Mouse (Mus musculus) heart, embryonic 10.5 days (tissue): Measurements from ENCODE around the gene Zw10. TPM values are rescaled to one million over a fixed set of nuclear protein-coding genes. Genes with fewer than 3 reads are reported as not detected.

ENCODE experiments used
- DNase-seq: peaks from one replicate; pipeline ENCODE4 v3.0.0-alpha.2; 2017; ENCODE audit warnings: low spot score
- H3K27ac ChIP-seq: fragments of 300-500 bp; sonication (generic); 2 replicates; pipeline ENCODE4 v1.5.1; 2016; ENCODE audit warnings: mild to moderate bottlenecking
- H3K27me3 ChIP-seq: fragments of 300-500 bp; sonication (generic); 2 replicates; pipeline ENCODE4 v1.6.1; 2016; ENCODE audit warnings: mild to moderate bottlenecking; ENCODE audit not compliant: poor library complexity, insufficient read depth, severe bottlenecking
- H3K36me3 ChIP-seq: fragments of 300-500 bp; sonication (generic); 2 replicates; pipeline ENCODE4 v1.6.1; 2016; ENCODE audit warnings: mild to moderate bottlenecking, moderate library complexity
- H3K4me1 ChIP-seq: fragments of 300-500 bp; sonication (generic); 2 replicates; pipeline ENCODE4 v1.6.1; 2016; ENCODE audit warnings: mild to moderate bottlenecking
- H3K4me3 ChIP-seq: fragments of 300-500 bp; sonication (generic); 2 replicates; pipeline ENCODE4 v1.5.1; 2016; ENCODE audit warnings: mild to moderate bottlenecking, moderate library complexity
- H3K9me3 ChIP-seq: fragments of 300-500 bp; sonication (generic); 2 replicates; pipeline ENCODE4 v1.6.1; 2016; ENCODE audit warnings: mild to moderate bottlenecking, moderate library complexity
- WGBS: fragments of 180-500 bp; shearing (Covaris S2); methylation state at CpG from one replicate; pipeline ENCODE4 v1.1.7; 2016; 5-methylcytosine and 5-hydroxymethylcytosine counted together
- polyA plus RNA-seq: library from polyadenylated mRNA; unstranded; fragments of >200 nt; fragmentation: Nextera tagmentation; extraction: Ambion mirVana; gene quantifications from 2 replicates; pipeline ENCODE4 v1.2.1, GENCODE M21; 2016

The Zw10 gene
- 33.4 and 37.7 TPM in 2 replicates for polyA plus RNA-seq

- Histone ChIP-seq H3K4me3 (peak within 1 kb of the TSS; percentile 85), H3K27me3 (no peaks in the 10 kb centered on the region), H3K4me1 (peaks cover 6% of the 10 kb centered on the region; the same call in 1 of the 2 replicates), H3K36me3 (peaks cover 23% of the 10 kb centered on the region), H3K9me3 (no peaks in the 10 kb centered on the region), H3K27ac (peak within 1 kb of the TSS; percentile 92)
- under 1% methylated on average over 53 of the region's 53 CpGs for WGBS
- DNase-seq: peak; percentile 98
These were observed at the start of gene Zw10 for GRCm38 (mm10) chr9:49055333-49056205. Zw10 (plus strand) TSS chr9:49055613.

GRCm38 (mm10) chr9:49015824-49016223 is 39.6 kb upstream of the Zw10 start:
- H3K27ac ChIP-seq: no peak overlapping the region
- DNase-seq: no peak
- no peak overlapping the region for H3K4me3 ChIP-seq
- H3K27me3 ChIP-seq: no peaks in the 10 kb centered on the region
- H3K4me1 ChIP-seq: no peaks in the 10 kb centered on the region
- peaks cover 92% of the 10 kb centered on the region for H3K36me3 ChIP-seq
- H3K9me3 ChIP-seq: no peaks in the 10 kb centered on the region
- WGBS: 82% methylated on average over 7 of the region's 7 CpGs

GRCm38 (mm10) chr9:49021289-49021688 is 34.1 kb upstream of the Zw10 start:
- 89% methylated on average over 5 of the region's 5 CpGs for WGBS
- DNase-seq: no peak
- no peak overlapping the region for H3K4me3 ChIP-seq
- H3K4me1 ChIP-seq: no peaks in the 10 kb centered on the region
- no peak overlapping the region for H3K27ac ChIP-seq
- no peaks in the 10 kb centered on the region for H3K9me3 ChIP-seq
- peaks cover 69% of the 10 kb centered on the region for H3K36me3 ChIP-seq
- no peaks in the 10 kb centered on the region for H3K27me3 ChIP-seq

GRCm38 (mm10) chr9:49023956-49024355 is 31.5 kb upstream of the Zw10 start:
- Histone ChIP-seq H3K9me3 (no peaks in the 10 kb centered on the region), H3K4me1 (no peaks in the 10 kb centered on the region), H3K27ac (no peak overlapping the region), H3K36me3 (peaks cover 71% of the 10 kb centered on the region), H3K27me3 (no peaks in the 10 kb centered on the region), H3K4me3 (no peak overlapping the region)
- DNase-seq: no peak
- WGBS: 90% methylated on average over 5 of the region's 5 CpGs

GRCm38 (mm10) chr9:49024529-49024928 is 30.9 kb upstream of the Zw10 start:
- no peak for DNase-seq
- Histone ChIP-seq H3K4me3 (no peak overlapping the region), H3K4me1 (no peaks in the 10 kb centered on the region), H3K9me3 (no peaks in the 10 kb centered on the region), H3K27ac (no peak overlapping the region), H3K27me3 (no peaks in the 10 kb centered on the region), H3K36me3 (peaks cover 71% of the 10 kb centered on the region)
- 94% methylated on average over 2 of the region's 2 CpGs for WGBS

- Histone ChIP-seq H3K36me3 (peaks cover 94% of the 10 kb centered on the region), H3K4me1 (no peaks in the 10 kb centered on the region)
- DNase-seq: no peak
These were observed 20.6 kb upstream of the Zw10 start for GRCm38 (mm10) chr9:49034764-49035163.

GRCm38 (mm10) chr9:49050901-49051300 is 4.5 kb upstream of the Zw10 start:
- Histone ChIP-seq H3K27me3 (no peaks in the 10 kb centered on the region), H3K4me1 (no peaks in the 10 kb centered on the region), H3K27ac (no peak overlapping the region), H3K36me3 (no peaks in the 10 kb centered on the region), H3K9me3 (no peaks in the 10 kb centered on the region), H3K4me3 (no peak overlapping the region)
- no peak for DNase-seq
- WGBS: 69% methylated on average over 5 of the region's 5 CpGs

More at GRCm38 (mm10) chr9:49034764-49035163, 20.6 kb upstream of the Zw10 start:
- no peak overlapping the region for H3K4me3 ChIP-seq
- no peak overlapping the region for H3K27ac ChIP-seq
- H3K9me3 ChIP-seq: no peaks in the 10 kb centered on the region
- H3K27me3 ChIP-seq: no peaks in the 10 kb centered on the region
- WGBS: 89% methylated on average over 4 of the region's 4 CpGs

GRCm38 (mm10) chr9:49051349-49051748 is 4.1 kb upstream of the Zw10 start:
- no peaks in the 10 kb centered on the region for H3K27me3 ChIP-seq
- no peak overlapping the region for H3K4me3 ChIP-seq
- WGBS: 16% methylated on average over 5 of the region's 5 CpGs
- H3K36me3 ChIP-seq: no peaks in the 10 kb centered on the region
- H3K9me3 ChIP-seq: no peaks in the 10 kb centered on the region
- H3K4me1 ChIP-seq: no peaks in the 10 kb centered on the region
- no peak for DNase-seq
- H3K27ac ChIP-seq: no peak overlapping the region

- H3K36me3 ChIP-seq: peaks cover 14% of the 10 kb centered on the region
- H3K27ac ChIP-seq: no peak overlapping the region
- H3K4me3 ChIP-seq: no peak overlapping the region
- 78% methylated on average over 3 of the region's 3 CpGs for WGBS
- H3K4me1 ChIP-seq: peaks cover 6% of the 10 kb centered on the region; the same call in 1 of the 2 replicates
- no peaks in the 10 kb centered on the region for H3K27me3 ChIP-seq
- no peaks in the 10 kb centered on the region for H3K9me3 ChIP-seq
- DNase-seq: no peak
These were observed 1.4 kb upstream of the Zw10 start for GRCm38 (mm10) chr9:49054028-49054427.

- DNase-seq: no peak
- H3K27ac ChIP-seq: no peak overlapping the region
- H3K9me3 ChIP-seq: no peaks in the 10 kb centered on the region
- H3K36me3 ChIP-seq: peaks cover 82% of the 10 kb centered on the region
- WGBS: 94% methylated on average over 3 of the region's 3 CpGs
- no peaks in the 10 kb centered on the region for H3K4me1 ChIP-seq
- no peaks in the 10 kb centered on the region for H3K27me3 ChIP-seq
- no peak overlapping the region for H3K4me3 ChIP-seq
These were observed 21.4 kb downstream of the Zw10 start for GRCm38 (mm10) chr9:49076847-49077246.

- peaks cover 43% of the 10 kb centered on the region for H3K36me3 ChIP-seq
- 69% methylated on average over 5 of the region's 5 CpGs for WGBS
- H3K27ac ChIP-seq: no peak within 1 kb of the TSS
- H3K9me3 ChIP-seq: no peaks in the 10 kb centered on the region
- H3K4me1 ChIP-seq: no peaks in the 10 kb centered on the region
- H3K4me3 ChIP-seq: no peak within 1 kb of the TSS
- no peaks in the 10 kb centered on the region for H3K27me3 ChIP-seq
- no peak for DNase-seq
These were observed 25.7 kb downstream of the Zw10 start, which contains the start of gene Tmprss5 for GRCm38 (mm10) chr9:49081107-49081506. Tmprss5 (plus strand) TSS chr9:49081260.

- Histone ChIP-seq H3K27ac (no peak overlapping the region), H3K4me3 (no peak overlapping the region), H3K4me1 (no peaks in the 10 kb centered on the region), H3K36me3 (peaks cover 40% of the 10 kb centered on the region), H3K27me3 (no peaks in the 10 kb centered on the region), H3K9me3 (no peaks in the 10 kb centered on the region)
- peak; percentile 79 for DNase-seq
- 8% methylated on average over 4 of the region's 4 CpGs for WGBS
These were observed 26.1 kb downstream of the Zw10 start for GRCm38 (mm10) chr9:49081561-49081960.

GRCm38 (mm10) chr9:49087317-49087716 is 31.9 kb downstream of the Zw10 start:
- H3K9me3 ChIP-seq: no peaks in the 10 kb centered on the region
- no peak for DNase-seq
- no peaks in the 10 kb centered on the region for H3K27me3 ChIP-seq
- 74% methylated on average over 11 of the region's 11 CpGs for WGBS
- no peaks in the 10 kb centered on the region for H3K4me1 ChIP-seq
- no peak overlapping the region for H3K4me3 ChIP-seq
- H3K27ac ChIP-seq: no peak overlapping the region
- H3K36me3 ChIP-seq: no peaks in the 10 kb centered on the region
